In genomic region chr4:120286761-120287241, GRCm38 (mm10) we compare ENCODE assay signal across 8 mouse cellular contexts. TPM values are rescaled to one million over a fixed set of nuclear protein-coding genes. Genes with fewer than 3 reads are reported as not detected.
DNase-seq lines count a peak whose midpoint lies in the region; ATAC-seq and TF ChIP-seq lines count a peak whose summit lies in the region.

No protein-coding gene starts in this region.

- peak overlapping the region; percentile 99 for H3K4me2 ChIP-seq in embryonic facial prominence, embryonic 15.5 days (replicated peaks)
- peak overlapping the region; percentile 91 for H3K4me2 ChIP-seq in midbrain, embryonic 16.5 days (ENCODE audit: low read length)

- DNase-seq in heart, embryonic 10.5 days (ENCODE audit: low spot score), result no peak
- DNase-seq in heart, postnatal 36 days, result no peak
- DNase-seq in ES-E14 (ENCODE audit: low read depth, low spot score), result no peak
- DNase-seq in kidney, postnatal 10 days, result peak; percentile 42
- no peak for DNase-seq in urinary bladder, postnatal 4 days (ENCODE audit: low spot score in 2 of 2)
- no peak for DNase-seq in right cerebral cortex, adult 2 months (ENCODE audit: low spot score in 2 of 2)

- H3K27me3 ChIP-seq in heart, embryonic 10.5 days (ENCODE audit: insufficient read depth, poor library complexity, severe bottlenecking), result peaks cover 91% of the 10 kb centered on the region
- peaks cover 33% of the 10 kb centered on the region for H3K27me3 ChIP-seq in embryonic facial prominence, embryonic 15.5 days
- no peaks in the 10 kb centered on the region; the same call in 1 of the 2 replicates for H3K27me3 ChIP-seq in midbrain, embryonic 16.5 days (ENCODE audit: control insufficient read depth, insufficient read depth, low read depth, low read length)

- H3K4me3 ChIP-seq in heart, embryonic 10.5 days, result peak overlapping the region; percentile 76
- peak overlapping the region; percentile 72 for H3K4me3 ChIP-seq in ES-E14 (ENCODE audit: insufficient read depth in 1 of 2, low read depth in 1 of 2, low read length in 2 of 2, poor library complexity in 1 of 2, severe bottlenecking in 1 of 2)
- peak overlapping the region; percentile 69 for H3K4me3 ChIP-seq in embryonic facial prominence, embryonic 15.5 days (replicated peaks)
- peak overlapping the region; percentile 86 for H3K4me3 ChIP-seq in midbrain, embryonic 16.5 days (ENCODE audit: low read depth, low read length)

- H3K27ac ChIP-seq in heart, embryonic 10.5 days, result peak overlapping the region; percentile 84
- H3K27ac ChIP-seq in ES-E14 (ENCODE audit: insufficient read depth, low read depth, low read length, poor library complexity, severe bottlenecking), result no peak overlapping the region
- H3K27ac ChIP-seq in embryonic facial prominence, embryonic 15.5 days (replicated peaks), result 0 out of 2 replicates have a peak overlapping the region, but pooled peaks have one; percentile 61
- peak overlapping the region; percentile 79 for H3K27ac ChIP-seq in midbrain, embryonic 16.5 days (ENCODE audit: low read length)

- H3K9me3 ChIP-seq in heart, embryonic 10.5 days, result no peaks in the 10 kb centered on the region
- no peaks in the 10 kb centered on the region for H3K9me3 ChIP-seq in ES-E14 (ENCODE audit: control insufficient read depth, insufficient read depth, low read depth, low read length)
- no peaks in the 10 kb centered on the region for H3K9me3 ChIP-seq in embryonic facial prominence, embryonic 15.5 days (replicated peaks)
- H3K9me3 ChIP-seq in midbrain, embryonic 16.5 days (replicated peaks; ENCODE audit: control insufficient read depth, low read length, poor library complexity, severe bottlenecking), result no peaks in the 10 kb centered on the region

- intact Hi-C loops in heart, postnatal 36 days (cut with DNase I), result loop anchor here (2.0 to 5.0 kb wide), 2 partner anchors 40 to 56 kb away; no protein-coding TSS in a partner anchor

- in situ Hi-C loops in ES-E14 (cut with MboI; ENCODE audit: low sequenced_read_pairs in 2 of 2, unreplicated experiment in 2 of 2), result no loop called here

- ATAC-seq in embryonic facial prominence, embryonic 15.5 days (ENCODE audit: insufficient number of reproducible peaks, low FRiP score, low TSS enrichment, low read depth), result no peak
- ATAC-seq in midbrain, embryonic 16.5 days, result 0 out of 2 replicates have a peak, but pooled peaks have one; percentile 0

- H3K9ac ChIP-seq in ES-E14 (ENCODE audit: insufficient read depth, low read depth, low read length, poor library complexity, severe bottlenecking), result peak overlapping the region; percentile 68
- peak overlapping the region; percentile 44 for H3K9ac ChIP-seq in embryonic facial prominence, embryonic 15.5 days
- H3K9ac ChIP-seq in midbrain, embryonic 16.5 days (ENCODE audit: low read depth, low read length), result peak overlapping the region; percentile 90

- no peaks in the 10 kb centered on the region for H3K36me3 ChIP-seq in heart, embryonic 10.5 days
- no peaks in the 10 kb centered on the region for H3K36me3 ChIP-seq in ES-E14 (ENCODE audit: control insufficient read depth, insufficient read depth, low read length, poor library complexity, severe bottlenecking)
- H3K36me3 ChIP-seq in embryonic facial prominence, embryonic 15.5 days, result no peaks in the 10 kb centered on the region
- no peaks in the 10 kb centered on the region for H3K36me3 ChIP-seq in midbrain, embryonic 16.5 days (ENCODE audit: control insufficient read depth, insufficient read depth, low read length)

- H3K4me1 ChIP-seq in heart, embryonic 10.5 days, result peaks cover 51% of the 10 kb centered on the region
- peaks cover 0 to 8% of the 10 kb centered on the region in 2 experiments; a peak in 2 of 4 replicates for H3K4me1 ChIP-seq in ES-E14 (ENCODE audit: control insufficient read depth in 2 of 2, insufficient read depth in 2 of 2, low read length in 2 of 2, poor library complexity in 1 of 2)
- H3K4me1 ChIP-seq in embryonic facial prominence, embryonic 15.5 days, result peaks cover 54% of the 10 kb centered on the region
- peaks cover 38% of the 10 kb centered on the region for H3K4me1 ChIP-seq in midbrain, embryonic 16.5 days (ENCODE audit: control insufficient read depth, insufficient read depth, low read length)

- WGBS in heart, embryonic 10.5 days, result under 1% methylated on average over 53 of the region's 53 CpGs
- under 1% methylated on average over 53 of the region's 53 CpGs for WGBS in embryonic facial prominence, embryonic 15.5 days
- WGBS in midbrain, embryonic 16.5 days, result 0% methylated on average over 51 of the region's 53 CpGs

TF ChIP-seq in ES-E14, 5 proteins besides CTCF, POLR2A, EP300 and RAD21:
- no peak for TF ChIP-seq HCFC1 (IDR thresholded peaks at IDR 0.05; ENCODE audit: borderline replicate concordance, insufficient read depth, low read length)
- no peak for TF ChIP-seq MAFK (IDR thresholded peaks at IDR 0.05; ENCODE audit: insufficient read depth, low read depth, low read length)
- TF ChIP-seq ZC3H11A (IDR thresholded peaks at IDR 0.05; ENCODE audit: borderline replicate concordance, low read depth, low read length), result no peak
- no peak for TF ChIP-seq ZNF384 (IDR thresholded peaks at IDR 0.05; ENCODE audit: low read depth, low read length)
- TF ChIP-seq CHD2 (IDR thresholded peaks at IDR 0.05; ENCODE audit: low read depth, low read length), result no peak

RNA-seq across cellular contexts. Expression of gene Foxo6, which starts 0.3 kb away (rescaled TPM):
- 0.07 and 0.20 TPM in 2 replicates for polyA plus RNA-seq in heart, embryonic 10.5 days (2016; fragmentation: Nextera tagmentation; extraction: Ambion mirVana)
- 1 to 10 TPM; 2.3 to 4.6 TPM for total RNA-seq in heart, postnatal 36 days (2021)
- total RNA-seq in ES-E14 (2012; rRNA removed), result 0.98 and 1.2 TPM in 2 replicates
- 0.95 and 1.0 TPM in 2 replicates for polyA plus RNA-seq in embryonic facial prominence, embryonic 15.5 days (2015; fragmentation: Nextera tagmentation; extraction: Ambion mirVana)
- polyA plus RNA-seq in midbrain, embryonic 16.5 days (2015; fragmentation: Nextera tagmentation; extraction: Ambion mirVana), result 1.1 and 1.4 TPM in 2 replicates
